Mouse (Mus musculus) forebrain, postnatal 0 days (tissue): ENCODE results near the gene Tmem178b. TPM values are rescaled to one million over a fixed set of nuclear protein-coding genes. Genes with fewer than 3 reads are reported as not detected.

Experiments used
- ATAC-seq: fragments of 200-750 bp; cut with Nextera tagmentation; 2 replicates; pipeline ENCODE4 v1.8.0; 2017; ENCODE audit warnings: mild to moderate bottlenecking, moderate library complexity
- DNase-seq: peaks from one replicate; pipeline ENCODE4 v3.0.0-alpha.2; 2015
- H3K27ac ChIP-seq: fragments of 300-500 bp; sonication (generic); 2 replicates; pipeline ENCODE4 v1.5.1; 2014; ENCODE audit warnings: low read depth, mild to moderate bottlenecking, antibody characterized with exemption, low read length, moderate library complexity, mixed read lengths
- H3K27me3 ChIP-seq: fragments of 300-500 bp; sonication (generic); 2 replicates; pipeline ENCODE4 v1.6.1; 2014; ENCODE audit warnings: mild to moderate bottlenecking, low read length, mixed read lengths; ENCODE audit not compliant: insufficient read depth
- H3K36me3 ChIP-seq: fragments of 300-500 bp; sonication (generic); 2 replicates; pipeline ENCODE4 v1.6.1; 2014; ENCODE audit warnings: mild to moderate bottlenecking, moderate library complexity; ENCODE audit not compliant: insufficient read depth
- H3K4me1 ChIP-seq: fragments of 300-500 bp; sonication (generic); 2 replicates; pipeline ENCODE4 v1.6.1; 2014; ENCODE audit warnings: antibody characterized with exemption; ENCODE audit not compliant: insufficient read depth
- H3K4me2 ChIP-seq: fragments of 300-500 bp; sonication (generic); 2 replicates; pipeline ENCODE4 v1.6.1; 2014; ENCODE audit warnings: low read depth, mild to moderate bottlenecking, moderate library complexity
- H3K4me3 ChIP-seq: fragments of 300-500 bp; sonication (generic); 2 replicates; pipeline ENCODE4 v1.5.1; 2014; ENCODE audit warnings: low read depth, low read length, mixed read lengths
- H3K9ac ChIP-seq: fragments of 300-500 bp; sonication (generic); 2 replicates; pipeline ENCODE4 v1.6.1; 2014; ENCODE audit warnings: mild to moderate bottlenecking
- H3K9me3 ChIP-seq: fragments of 300-500 bp; sonication (generic); 2 replicates; pipeline ENCODE4 v1.6.1; 2016; ENCODE audit warnings: low read length
- CTCF ChIP-seq: sonication (generic); IDR thresholded peaks from 2 replicates; pipeline ENCODE4 v1.5.1; 2016; ENCODE audit warnings: antibody characterized with exemption, control low read depth, low read depth
- whole genome bisulfite sequencing: fragments of 180-500 bp; shearing (Covaris S2); extraction: QIAGEN DNeasy Blood & Tissue Kit; methylation state at CpG from one replicate; pipeline ENCODE4 v1.1.7; 2014; 5-methylcytosine and 5-hydroxymethylcytosine counted together
- polyA plus RNA-seq: library from polyadenylated mRNA; unstranded; fragments of >200 nt; fragmentation: Nextera tagmentation; extraction: Ambion mirVana; gene quantifications from 2 replicates; pipeline ENCODE4 v1.2.1, GENCODE M21; 2015
- total RNA-seq: library from RNA; depleted of rRNA; stranded (reverse); fragments of >200 nt; gene quantifications from 2 replicates; pipeline ENCODE4 v1.2.3, GENCODE M21; 2014

The Tmem178b gene
- total and polyA plus RNA-seq, 2 experiments from 2014 or later = 25.1 to 133 TPM

- no peak for TF ChIP-seq CTCF
- DNase-seq (no peak), ATAC-seq (peak; percentile 69)
- Histone ChIP-seq H3K27ac (no peak overlapping the region), H3K4me2 (no peak overlapping the region), H3K9me3 (no peaks in the 10 kb centered on the region), H3K36me3 (no peaks in the 10 kb centered on the region), H3K4me1 (peaks cover 5% of the 10 kb centered on the region; the same call in 1 of the 2 replicates), H3K4me3 (no peak overlapping the region), H3K27me3 (no peaks in the 10 kb centered on the region), H3K9ac (no peak overlapping the region)
- 70% methylated on average over 5 of the region's 5 CpGs for WGBS
Observed at GRCm38 (mm10) chr6:40061327-40062189, 188.5 kb downstream of the Tmem178b start.

DNA sequence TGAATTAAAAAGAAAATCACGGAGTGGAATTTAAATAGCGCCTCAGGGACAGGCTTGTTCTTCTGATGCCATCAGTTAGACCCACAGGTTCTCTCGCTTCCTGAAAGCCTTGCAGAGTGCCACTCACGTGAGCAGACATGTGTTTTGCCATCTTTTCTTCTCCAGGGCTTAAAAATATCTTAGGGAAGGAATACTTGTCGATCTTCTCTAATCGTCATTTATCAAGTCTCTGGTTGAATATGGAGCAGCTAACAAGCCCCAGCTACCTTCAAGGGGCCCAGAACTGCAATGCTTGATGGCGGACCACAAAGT, 189.1 kb downstream of the Tmem178b start:
- H3K27me3 ChIP-seq = no peaks in the 10 kb centered on the region
- H3K9ac ChIP-seq = no peak overlapping the region
- no peak overlapping the region for H3K4me3 ChIP-seq
- no peaks in the 10 kb centered on the region for H3K9me3 ChIP-seq
- peak; percentile 36 for DNase-seq
- ATAC-seq = peak; percentile 59; the same call in 1 of the 2 replicates
- H3K4me1 ChIP-seq = peaks cover 5% of the 10 kb centered on the region; the same call in 1 of the 2 replicates
- no peak overlapping the region for H3K4me2 ChIP-seq
- H3K36me3 ChIP-seq = no peaks in the 10 kb centered on the region
- 77% methylated on average over 7 of the region's 7 CpGs for WGBS
- H3K27ac ChIP-seq = peak overlapping the region; percentile 24; the same call in 1 of the 2 replicates
- no peak for TF ChIP-seq CTCF

DNA sequence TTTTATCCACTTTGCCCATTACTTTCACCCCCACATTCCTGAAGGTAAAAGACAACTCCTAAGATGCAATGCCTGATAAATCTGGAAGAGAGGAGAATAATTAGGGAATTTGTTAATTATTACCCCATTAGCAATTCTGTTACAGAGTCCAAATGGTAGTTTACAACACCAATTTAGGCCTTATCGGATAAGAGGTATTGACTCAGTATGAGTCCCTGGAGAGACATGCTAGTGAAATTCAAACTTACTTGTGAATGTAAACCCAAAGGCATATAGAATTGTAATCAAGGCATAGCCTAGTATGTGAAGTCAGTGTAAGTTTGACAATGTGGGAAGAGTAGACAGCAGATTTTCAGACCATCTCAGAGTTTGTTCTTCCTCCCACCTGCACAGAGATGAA, 190.4 kb downstream of the Tmem178b start:
- Histone ChIP-seq H3K9me3 (no peaks in the 10 kb centered on the region), H3K27me3 (no peaks in the 10 kb centered on the region), H3K4me3 (no peak overlapping the region), H3K9ac (no peak overlapping the region), H3K4me1 (peaks cover 11% of the 10 kb centered on the region; the same call in 1 of the 2 replicates), H3K36me3 (no peaks in the 10 kb centered on the region), H3K27ac (no peak overlapping the region), H3K4me2 (no peak overlapping the region)
- WGBS = 90% methylated on average over 1 of the region's 1 CpGs
- TF ChIP-seq CTCF = no peak
- no peak for ATAC-seq
- DNase-seq = no peak

- Histone ChIP-seq H3K4me2 (no peak overlapping the region), H3K36me3 (no peaks in the 10 kb centered on the region), H3K27ac (no peak overlapping the region), H3K9me3 (no peaks in the 10 kb centered on the region), H3K9ac (no peak overlapping the region), H3K4me1 (peaks cover 11% of the 10 kb centered on the region; the same call in 1 of the 2 replicates), H3K27me3 (no peaks in the 10 kb centered on the region), H3K4me3 (no peak overlapping the region)
- DNase-seq (no peak), ATAC-seq (no peak)
- 74% methylated on average over 1 of the region's 1 CpGs for WGBS
- no peak for TF ChIP-seq CTCF
Observed at GRCm38 (mm10) chr6:40063899-40064298, 190.8 kb downstream of the Tmem178b start.

- peaks cover 11% of the 10 kb centered on the region; the same call in 1 of the 2 replicates for H3K4me1 ChIP-seq
- no peaks in the 10 kb centered on the region for H3K9me3 ChIP-seq
- H3K27ac ChIP-seq = no peak overlapping the region
- no peaks in the 10 kb centered on the region for H3K36me3 ChIP-seq
- no peaks in the 10 kb centered on the region for H3K27me3 ChIP-seq
- H3K9ac ChIP-seq = no peak overlapping the region
- no peak for ATAC-seq
- DNase-seq = no peak
- 43% methylated on average over 2 of the region's 2 CpGs for WGBS
- no peak overlapping the region for H3K4me3 ChIP-seq
- H3K4me2 ChIP-seq = no peak overlapping the region
- no peak for TF ChIP-seq CTCF
Observed at GRCm38 (mm10) chr6:40064342-40064741, 191.3 kb downstream of the Tmem178b start.

- Histone ChIP-seq H3K9ac (no peak overlapping the region), H3K9me3 (no peaks in the 10 kb centered on the region), H3K27me3 (no peaks in the 10 kb centered on the region), H3K4me3 (no peak overlapping the region), H3K4me1 (0 out of 2 replicates have a peak, but pooled peaks cover 6% of the 10 kb centered on the region), H3K27ac (no peak overlapping the region), H3K4me2 (no peak overlapping the region), H3K36me3 (no peaks in the 10 kb centered on the region)
- 70% methylated on average over 6 of the region's 6 CpGs for WGBS
- DNase-seq (no peak), ATAC-seq (no peak)
- no peak for TF ChIP-seq CTCF
Observed at GRCm38 (mm10) chr6:40068467-40068866, 195.4 kb downstream of the Tmem178b start.

GRCm38 (mm10) chr6:40071007-40071406, 197.9 kb downstream of the Tmem178b start:
- Histone ChIP-seq H3K9me3 (no peaks in the 10 kb centered on the region), H3K4me1 (0 out of 2 replicates have a peak, but pooled peaks cover 6% of the 10 kb centered on the region), H3K4me2 (no peak overlapping the region), H3K27me3 (no peaks in the 10 kb centered on the region), H3K27ac (no peak overlapping the region), H3K4me3 (no peak overlapping the region), H3K9ac (no peak overlapping the region), H3K36me3 (no peaks in the 10 kb centered on the region)
- DNase-seq = peak; percentile 37
- WGBS = 72% methylated on average over 3 of the region's 3 CpGs
- TF ChIP-seq CTCF = no peak
- ATAC-seq = peak; percentile 60
